Mouse (Mus musculus) cerebellum, adult 11 months (tissue): ENCODE data around the gene B4galnt4.
A peak's percentile ranks its signal among the peaks of the same experiment; 100 is the strongest.

ENCODE experiments used
- DNase-seq: peaks from one replicate; pipeline ENCODE4 v3.0.0; 2022

Gene B4galnt4

DNA sequence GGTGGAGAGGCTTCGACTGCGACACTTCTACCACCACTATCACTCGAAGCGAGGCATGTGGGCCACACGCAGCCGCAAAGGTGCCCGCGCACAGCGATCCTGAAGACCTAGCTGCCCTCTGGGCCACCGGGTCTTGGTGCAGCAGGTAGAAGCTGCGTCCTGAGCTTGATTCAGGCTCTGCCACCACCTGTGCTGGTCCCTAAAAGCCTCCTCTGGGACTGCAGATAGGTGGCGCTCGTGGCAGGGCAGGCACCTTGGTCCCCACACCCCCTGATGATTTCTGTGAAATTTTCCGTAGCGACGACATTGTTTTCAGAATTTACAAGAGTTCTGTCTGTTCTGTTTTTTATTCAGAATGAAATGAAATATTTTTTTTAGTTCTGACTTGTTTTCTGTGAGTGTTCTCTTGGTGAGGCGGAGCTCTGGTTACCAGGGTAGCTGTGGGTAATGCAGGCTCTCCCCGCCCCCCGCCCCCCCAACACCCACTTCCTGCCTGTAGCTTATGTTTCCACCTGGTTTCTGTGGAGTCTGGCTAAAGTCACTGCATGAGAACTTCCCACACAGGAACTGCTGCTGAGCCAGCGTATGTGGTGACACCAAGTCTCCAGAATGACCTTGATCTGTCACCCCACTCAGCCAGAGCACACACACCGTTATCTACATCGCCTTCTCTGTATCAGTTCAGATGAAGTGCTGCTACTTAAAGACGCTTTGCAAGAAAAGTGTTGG lies 11.3 kb downstream of the B4galnt4 start:
- no peak for DNase-seq

DNA sequence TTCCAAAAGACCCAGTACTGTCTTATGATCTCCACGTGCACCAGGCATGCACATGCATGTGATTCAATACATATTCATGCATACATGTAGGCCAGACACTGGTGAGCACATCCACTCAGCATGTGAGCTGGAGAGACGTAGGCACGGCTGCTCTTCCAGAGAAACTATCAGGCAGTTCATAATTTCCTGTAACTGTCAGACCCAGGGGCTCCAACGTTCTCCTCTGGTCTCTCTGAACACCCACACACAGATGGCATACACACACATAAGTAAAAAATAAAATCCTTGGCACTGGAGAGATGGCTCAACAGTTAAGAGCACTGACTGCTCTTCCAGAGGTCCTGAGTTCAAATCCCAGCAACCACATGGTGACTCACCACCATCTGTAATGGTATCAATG lies 12.9 kb downstream of the B4galnt4 start:
- no peak for DNase-seq

- DNase-seq, result no peak
Measured at GRCm38 (mm10) chr7:141077841-141078240, 16.9 kb downstream of the B4galnt4 start, which contains the start of gene Pkp3. Gene Pkp3, plus strand, starts transcription at chr7:141078218.

DNA sequence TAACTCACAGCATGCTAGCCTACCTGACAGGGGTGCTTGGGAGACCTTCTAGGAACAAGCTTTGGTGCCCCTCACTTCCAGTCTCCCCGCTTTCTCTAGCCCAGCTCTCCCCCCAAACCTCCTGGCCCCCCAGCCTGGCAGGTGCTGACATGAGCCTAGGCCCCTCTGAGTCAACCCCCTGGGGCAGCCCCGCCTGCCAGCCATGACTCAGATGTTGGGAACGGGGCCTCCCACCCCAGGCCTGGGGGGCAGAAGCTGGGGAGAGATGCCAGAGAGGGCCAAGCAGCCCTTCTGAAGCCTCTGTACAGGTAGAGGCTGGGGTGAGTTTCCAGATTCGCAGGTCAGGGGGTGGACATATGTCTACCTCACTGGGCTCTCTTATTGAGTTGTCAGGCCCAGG lies 18.0 kb downstream of the B4galnt4 start:
- DNase-seq, result no peak

DNA sequence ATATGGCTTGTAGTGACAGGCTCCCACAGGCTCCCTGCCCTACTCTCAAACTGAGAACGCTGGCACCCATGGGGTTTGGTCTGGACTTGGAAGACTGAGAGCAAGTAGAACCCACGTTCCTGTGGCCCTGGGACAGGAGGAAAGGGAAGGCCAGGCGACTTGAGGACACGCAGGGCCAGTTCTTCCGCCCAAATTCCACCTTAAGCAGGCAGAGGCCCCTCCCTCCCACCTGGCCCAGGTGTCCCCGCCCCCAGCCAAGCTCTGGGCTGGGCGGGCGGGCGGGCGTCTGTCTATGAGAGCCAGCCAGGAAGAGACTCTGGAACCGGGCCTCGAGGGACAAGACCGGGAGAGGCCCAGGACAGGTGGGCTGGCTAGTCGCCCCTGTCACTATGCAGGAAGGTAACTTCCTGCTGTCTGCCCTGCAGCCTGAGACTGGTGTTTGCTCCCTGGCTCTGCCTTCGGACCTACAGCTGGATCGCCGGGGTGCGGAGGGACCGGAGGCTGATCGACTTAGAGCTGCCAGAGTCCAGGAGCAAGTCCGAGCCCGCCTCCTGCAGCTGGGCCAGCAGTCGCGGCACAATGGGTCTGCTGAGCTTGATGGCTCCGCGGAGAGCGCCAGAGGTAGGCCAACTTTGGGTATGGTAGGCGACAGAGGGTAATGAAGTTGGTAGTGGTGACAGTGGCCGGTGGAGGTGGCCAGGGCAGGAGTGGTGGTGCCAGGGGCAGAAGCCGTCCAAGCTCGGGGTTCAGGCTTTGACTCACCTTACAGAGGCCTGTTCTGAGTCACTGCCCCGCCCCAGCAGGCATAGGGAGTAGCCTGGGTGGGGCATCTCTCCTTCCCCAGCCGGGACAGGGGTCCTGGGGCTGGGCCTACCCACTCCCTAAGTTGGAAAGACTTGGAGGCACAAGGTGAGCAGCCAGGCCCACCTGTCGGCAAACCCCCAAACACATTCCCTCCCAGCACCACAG lies 18.9 kb downstream of the B4galnt4 start:
- DNase-seq, result no peak

- DNase-seq, result no peak
Measured at GRCm38 (mm10) chr7:141087894-141088293, 27.0 kb downstream of the B4galnt4 start.

DNA sequence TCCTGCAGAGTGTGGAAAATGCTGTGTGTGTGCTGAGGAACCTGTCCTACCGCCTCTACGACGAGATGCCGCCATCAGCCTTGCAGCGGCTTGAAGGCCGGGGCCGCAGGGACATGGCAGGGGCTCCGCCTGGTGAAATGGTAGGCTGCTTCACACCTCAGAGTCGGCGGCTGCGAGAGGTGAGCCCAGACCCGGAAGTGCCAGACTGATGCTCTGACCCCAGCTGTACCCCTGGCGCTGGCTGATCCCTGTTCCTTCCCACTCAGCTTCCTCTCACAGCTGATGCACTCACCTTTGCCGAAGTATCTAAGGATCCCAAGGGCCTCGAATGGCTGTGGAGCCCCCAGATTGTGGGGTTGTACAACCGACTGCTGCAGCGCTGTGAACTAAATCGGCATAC lies 27.6 kb downstream of the B4galnt4 start:
- no peak for DNase-seq

DNA sequence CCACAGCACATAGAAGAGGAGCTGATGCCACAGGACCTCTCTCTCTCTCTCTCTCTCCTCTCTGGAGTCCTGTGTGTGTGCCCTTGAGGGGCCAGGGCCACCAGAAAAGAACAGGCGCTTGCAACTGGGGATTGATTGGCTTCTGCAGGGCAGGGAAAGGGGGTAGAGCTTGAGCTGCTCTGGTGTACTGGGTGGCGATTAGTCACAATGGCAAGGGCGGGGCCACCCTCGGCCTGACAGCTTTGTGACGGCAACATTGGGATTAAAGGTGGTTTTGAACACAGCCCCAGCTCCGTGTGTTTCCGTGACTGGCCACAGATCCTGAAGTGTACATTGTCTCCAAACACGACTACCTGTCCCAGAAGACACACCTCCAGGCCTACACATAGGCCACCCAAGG lies 29.3 kb downstream of the B4galnt4 start:
- no peak for DNase-seq

DNA sequence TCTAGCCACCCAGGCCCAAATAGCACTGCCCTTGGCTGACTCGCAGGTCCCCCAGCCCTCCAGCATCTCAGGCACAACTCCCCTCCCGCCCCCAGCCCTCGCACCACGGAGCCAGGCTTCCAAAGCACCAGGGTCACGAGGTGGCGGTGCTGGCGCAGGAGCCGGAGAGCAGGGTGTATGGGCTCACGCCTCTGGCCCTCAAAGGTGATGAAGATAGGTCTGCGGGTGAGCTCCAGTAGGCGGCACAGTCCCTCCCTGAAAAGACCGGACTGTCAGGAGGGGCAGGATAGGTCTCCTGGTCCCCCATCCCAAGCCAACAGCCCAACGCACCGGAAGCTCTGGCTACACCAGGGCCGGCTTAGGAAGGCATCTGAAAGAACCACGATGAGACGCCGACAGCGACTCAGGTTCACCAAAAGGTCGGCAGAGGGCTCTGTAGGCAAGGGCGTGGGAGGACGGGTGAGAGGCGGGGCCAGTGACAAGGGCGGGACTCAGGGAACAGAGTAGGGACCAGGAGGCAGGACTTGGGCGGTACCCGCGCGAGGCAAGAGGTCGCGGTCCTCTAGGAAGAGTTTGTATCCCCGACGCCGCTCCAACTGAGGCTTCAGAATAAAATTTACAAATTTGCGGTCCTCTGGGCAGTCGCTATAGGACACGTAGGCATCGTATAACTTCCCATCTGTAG lies 31.3 kb downstream of the B4galnt4 start:
- peak; percentile 76 for DNase-seq

DNA sequence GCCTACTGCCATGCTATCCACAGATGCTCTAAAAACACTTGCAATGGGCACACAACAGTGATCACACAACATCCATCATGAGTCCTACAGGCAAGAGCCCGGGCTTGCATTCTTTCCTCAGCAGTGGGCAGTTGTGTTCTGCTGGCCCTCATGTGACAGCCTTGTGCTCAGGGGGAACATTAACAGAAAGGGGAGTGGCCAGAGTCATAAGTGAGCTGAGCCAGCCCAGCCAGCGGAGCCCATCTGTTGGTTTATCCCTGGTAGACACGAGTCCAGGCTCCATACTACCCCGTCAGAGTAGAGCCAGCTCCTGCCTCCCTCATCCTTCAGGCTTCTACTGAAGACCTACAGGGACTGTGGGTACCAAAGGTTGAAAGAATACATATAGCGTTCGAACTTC lies 33.0 kb downstream of the B4galnt4 start:
- DNase-seq, result no peak

DNA sequence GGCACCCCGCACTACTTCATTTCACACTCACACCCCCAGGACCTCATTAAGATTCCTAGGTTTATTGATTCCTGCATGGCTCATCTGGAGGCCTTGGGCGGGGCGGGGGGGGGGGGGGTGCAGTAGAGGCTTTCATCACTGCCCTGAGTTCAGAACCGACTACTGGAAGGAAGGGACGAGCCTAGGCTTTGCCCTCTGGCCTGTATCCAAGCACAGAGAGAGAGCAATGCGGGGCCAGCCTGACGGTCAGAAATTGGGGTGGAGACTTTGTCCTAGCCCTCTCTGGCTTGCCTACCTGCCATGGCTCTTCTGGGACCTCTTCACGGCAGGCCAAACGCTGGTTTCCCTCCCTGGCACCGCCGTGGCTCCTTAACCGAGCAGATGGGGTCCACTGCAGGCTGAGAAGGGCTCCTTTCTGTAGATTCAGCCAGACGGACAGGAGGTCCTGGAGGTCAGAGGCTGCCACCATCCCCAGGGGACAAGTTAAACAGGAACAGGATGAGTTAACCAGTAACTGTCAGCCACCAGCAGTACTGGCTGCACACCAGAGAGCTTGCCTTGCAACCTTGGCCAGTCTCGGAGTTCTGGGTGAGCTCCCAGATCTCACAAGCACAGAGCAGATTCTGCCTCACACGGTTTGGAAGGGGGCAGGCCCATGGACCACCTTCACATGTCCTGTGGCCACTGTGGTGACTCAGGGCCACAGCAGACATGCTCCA lies 33.7 kb downstream of the B4galnt4 start:
- DNase-seq, result no peak

DNA sequence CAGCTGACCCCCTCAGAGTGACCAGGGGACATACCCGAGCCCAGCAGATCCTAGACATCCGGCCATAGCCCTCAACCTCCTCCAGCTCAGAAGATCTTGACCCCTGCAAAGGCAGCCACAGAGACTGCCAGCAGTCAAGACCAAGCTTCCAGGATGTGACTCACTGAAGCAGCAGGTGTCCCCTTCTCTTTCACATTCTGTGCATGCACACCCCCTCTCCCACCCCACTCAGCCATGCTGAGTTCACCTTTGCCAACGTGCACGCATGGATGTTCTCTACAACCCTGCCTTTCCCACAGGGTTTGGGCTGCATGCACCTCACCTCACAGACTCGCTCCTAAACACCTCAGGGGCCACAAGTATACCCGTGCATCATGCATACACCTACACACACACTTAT lies 35.1 kb downstream of the B4galnt4 start:
- DNase-seq, result no peak

DNA sequence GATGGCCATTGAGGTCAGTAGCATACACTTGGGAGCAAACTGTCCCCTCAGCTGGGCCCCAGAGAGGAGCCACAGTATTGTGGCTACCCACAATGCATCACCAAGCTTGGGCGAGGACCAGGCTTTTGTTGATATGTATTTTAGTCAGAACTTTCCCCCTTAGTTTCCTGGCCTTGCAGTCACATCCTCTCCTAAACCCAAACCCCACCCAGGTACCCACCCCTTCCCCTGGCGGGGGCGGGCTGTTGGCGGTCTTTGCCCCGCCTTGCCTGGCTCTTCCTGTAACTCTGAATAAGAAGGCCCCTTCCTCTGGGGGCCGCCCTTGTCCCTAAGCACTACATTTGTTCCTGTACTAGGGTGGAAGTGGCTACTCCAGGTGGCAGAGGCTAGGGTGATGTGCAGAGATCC lies 35.7 kb downstream of the B4galnt4 start:
- no peak for DNase-seq

- DNase-seq, result no peak
Measured at GRCm38 (mm10) chr7:141097177-141097576, 36.3 kb downstream of the B4galnt4 start.

DNA sequence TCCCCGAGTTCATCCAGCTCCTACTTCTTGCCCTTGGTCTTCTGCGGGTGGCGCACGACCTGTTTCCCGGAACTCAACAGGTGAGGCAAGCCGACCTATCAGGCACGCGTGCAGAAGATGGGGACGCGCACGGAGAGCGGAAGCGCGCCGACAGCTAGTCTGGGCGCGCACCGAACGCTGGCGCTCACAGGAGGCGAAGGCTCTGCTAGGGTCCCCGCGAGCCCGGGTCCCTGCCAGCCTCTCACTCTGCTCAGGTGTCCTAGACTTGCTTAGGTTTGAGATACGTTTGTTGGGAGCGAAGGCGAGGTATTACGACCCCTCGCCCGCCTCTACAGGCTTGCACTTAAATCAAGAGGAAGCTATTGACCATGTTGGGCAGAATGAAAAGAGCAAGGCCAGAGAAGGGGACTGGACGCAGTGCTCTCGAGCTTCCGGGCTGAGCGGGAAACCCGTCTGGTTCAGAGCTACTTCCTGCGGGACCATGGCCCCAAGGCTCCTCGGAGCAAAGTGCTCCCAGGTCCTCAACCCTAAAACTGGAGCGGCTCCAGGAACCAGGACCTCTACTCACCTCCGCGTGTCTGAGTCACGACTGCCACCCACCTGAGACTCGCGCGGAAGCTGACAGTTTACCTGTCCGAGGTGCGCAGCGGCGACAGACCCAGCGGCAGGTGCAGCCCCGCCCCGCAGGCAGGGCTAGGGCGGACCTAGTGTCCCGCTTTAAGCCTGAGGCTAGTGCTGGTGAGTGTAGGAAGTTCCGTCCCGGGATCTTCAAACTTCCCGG lies 39.2 kb downstream of the B4galnt4 start, which contains the start of gene Sigirr:
Gene Sigirr (minus strand): TSS at position 662 of the 781 bp plus-strand sequence.
- no peak for DNase-seq

- DNase-seq, result no peak
Measured at GRCm38 (mm10) chr7:141103161-141103560, 42.3 kb downstream of the B4galnt4 start.

DNA sequence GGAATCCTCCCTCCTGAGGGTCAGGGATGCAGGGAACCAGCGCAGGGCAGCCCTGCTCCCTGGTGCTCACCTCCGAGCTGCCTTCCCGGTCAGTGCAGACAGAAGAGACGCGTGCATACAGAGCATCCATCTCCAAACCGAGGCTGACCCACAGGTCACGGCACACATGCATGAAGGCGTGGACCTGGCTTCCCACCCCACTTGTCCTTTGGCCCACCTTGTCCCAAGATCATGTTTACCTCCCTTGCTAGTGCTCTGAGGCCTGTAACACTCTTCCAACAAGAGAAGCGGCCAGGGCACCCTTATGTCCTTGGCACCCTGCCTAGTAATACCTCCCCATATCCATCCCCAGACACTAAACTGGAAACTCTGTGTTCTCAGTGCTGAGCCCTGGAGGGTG lies 55.0 kb downstream of the B4galnt4 start:
- DNase-seq, result no peak

GRCm38 (mm10) chr7:141117636-141118035 lies 56.7 kb downstream of the B4galnt4 start, which contains the start of gene Ano9:
Gene Ano9, minus strand, starts transcription at chr7:141117806.
- no peak for DNase-seq

- DNase-seq, result no peak
Measured at GRCm38 (mm10) chr7:141119487-141119886, 58.6 kb downstream of the B4galnt4 start.

DNA sequence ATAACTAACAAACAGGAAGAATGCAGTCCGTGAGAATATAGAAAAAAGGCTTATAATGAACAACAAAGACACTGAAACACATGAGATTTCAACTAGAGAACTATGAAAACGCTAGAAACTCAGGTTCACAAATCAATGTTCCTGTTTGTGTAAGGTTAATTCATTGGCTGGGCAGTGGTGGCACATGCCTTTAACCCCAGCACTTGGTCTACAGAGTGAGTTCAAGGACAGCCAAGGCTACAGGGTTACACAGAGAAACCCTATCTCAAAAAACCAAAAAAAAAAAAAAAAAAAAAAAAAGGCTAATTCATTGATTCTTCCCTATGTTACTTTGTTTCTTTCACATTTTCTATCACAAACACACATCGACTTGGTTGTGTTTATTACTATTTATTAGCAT lies 59.7 kb downstream of the B4galnt4 start:
- no peak for DNase-seq

GRCm38 (mm10) chr7:141121051-141121531 lies 60.2 kb downstream of the B4galnt4 start:
- DNase-seq, result no peak
